Mouse (Mus musculus) CD4-positive, CD25-positive, alpha-beta regulatory T cell, adult 2 months (primary cell): ENCODE measurements around the gene Pde8b.
"Not testable (repeated sequence)": the region's sequence is repeated elsewhere in the genome, so short reads cannot be mapped to it uniquely, and the experiment has no call there.

Source experiments
- DNase-seq: peaks from one replicate; pipeline ENCODE4 v3.0.0-alpha.2; 2012; ENCODE audit warnings: low read depth, low spot score

The Pde8b gene

GRCm38 (mm10) chr13:95221882-95222568, 28.1 kb downstream of the Pde8b start:
- DNase-seq: no peak

GRCm38 (mm10) chr13:95215661-95216170, 34.4 kb downstream of the Pde8b start:
- DNase-seq: not testable (repeated sequence)

GRCm38 (mm10) chr13:95212320-95212719, 37.8 kb downstream of the Pde8b start:
- no peak for DNase-seq

- not testable (repeated sequence) for DNase-seq
Observed at GRCm38 (mm10) chr13:95207301-95207700, 42.8 kb downstream of the Pde8b start.

GRCm38 (mm10) chr13:95202151-95202758, 47.9 kb downstream of the Pde8b start:
- no peak for DNase-seq

- no peak for DNase-seq
Observed at GRCm38 (mm10) chr13:95200817-95201216, 49.3 kb downstream of the Pde8b start.

- no peak for DNase-seq
Observed at GRCm38 (mm10) chr13:95200036-95200435, 50.1 kb downstream of the Pde8b start.

GRCm38 (mm10) chr13:95196106-95196705, 53.9 kb downstream of the Pde8b start:
- no peak for DNase-seq

GRCm38 (mm10) chr13:95191951-95192350, 58.2 kb downstream of the Pde8b start:
- no peak for DNase-seq

- no peak for DNase-seq
Observed at GRCm38 (mm10) chr13:95189111-95189510, 61.0 kb downstream of the Pde8b start.

GRCm38 (mm10) chr13:95187153-95187665, 62.9 kb downstream of the Pde8b start:
- DNase-seq: no peak

GRCm38 (mm10) chr13:95186741-95187035, 63.4 kb downstream of the Pde8b start:
- DNase-seq: no peak

GRCm38 (mm10) chr13:95185891-95186740, 64.0 kb downstream of the Pde8b start:
- DNase-seq: no peak

GRCm38 (mm10) chr13:95183686-95184085, 66.5 kb downstream of the Pde8b start:
- no peak for DNase-seq

- DNase-seq: no peak
Observed at GRCm38 (mm10) chr13:95180208-95180607, 69.9 kb downstream of the Pde8b start.

- DNase-seq: no peak
Observed at GRCm38 (mm10) chr13:95177326-95177725, 72.8 kb downstream of the Pde8b start.

GRCm38 (mm10) chr13:95176399-95176798, 73.7 kb downstream of the Pde8b start:
- DNase-seq: no peak

- DNase-seq: no peak
Observed at GRCm38 (mm10) chr13:95174253-95174652, 75.9 kb downstream of the Pde8b start.

GRCm38 (mm10) chr13:95172346-95172745, 77.8 kb downstream of the Pde8b start:
- no peak for DNase-seq

GRCm38 (mm10) chr13:95160211-95160610, 89.9 kb downstream of the Pde8b start:
- no peak for DNase-seq

- no peak for DNase-seq
Observed at GRCm38 (mm10) chr13:95158986-95159385, 91.2 kb downstream of the Pde8b start.

GRCm38 (mm10) chr13:95144746-95145145, 105.4 kb downstream of the Pde8b start:
- no peak for DNase-seq
